Mouse (Mus musculus): ENCODE data around the gene Rasgrp3. TPM values are rescaled to one million over a fixed set of nuclear protein-coding genes. Genes with fewer than 3 reads are reported as not detected.
A peak's percentile ranks its signal among the peaks of the same experiment; 100 is the strongest.

Rasgrp3 gene
- total RNA-seq, 2 experiments from 2014 or later: 8.9 to 13.6 TPM

- peak; percentile 16 to 57 for DNase-seq (ENCODE audit: low spot score in 2 of 2)
Observed at GRCm38 (mm10) chr17:75536396-75537049, 100.8 kb downstream of the Rasgrp3 start.

DNA sequence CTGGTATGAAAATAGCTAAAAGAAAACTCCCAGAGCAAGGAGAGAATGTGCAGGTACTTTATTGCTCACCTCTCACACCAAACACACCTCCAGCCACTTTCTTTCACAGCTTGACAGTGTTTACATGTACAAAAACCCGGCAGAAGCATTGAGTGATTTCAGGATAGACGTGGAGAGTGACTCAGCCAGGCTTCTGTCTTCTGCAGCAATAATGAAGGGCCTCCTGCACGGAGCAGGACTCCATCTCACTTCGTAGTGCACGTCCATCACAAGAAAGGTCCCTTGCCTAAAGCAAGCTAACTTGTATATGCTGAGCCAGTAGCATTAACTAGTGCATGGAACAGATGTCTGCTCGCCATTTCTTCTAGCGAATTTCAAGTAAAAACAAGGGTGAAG, 101.4 kb downstream of the Rasgrp3 start:
- no peak for DNase-seq (ENCODE audit: low spot score in 2 of 2)

- no peak for DNase-seq (ENCODE audit: low spot score in 2 of 2)
Observed at GRCm38 (mm10) chr17:75538431-75538830, 102.7 kb downstream of the Rasgrp3 start.

- DNase-seq (ENCODE audit: low spot score in 2 of 2): no peak
Observed at GRCm38 (mm10) chr17:75539130-75539529, 103.4 kb downstream of the Rasgrp3 start.

DNA sequence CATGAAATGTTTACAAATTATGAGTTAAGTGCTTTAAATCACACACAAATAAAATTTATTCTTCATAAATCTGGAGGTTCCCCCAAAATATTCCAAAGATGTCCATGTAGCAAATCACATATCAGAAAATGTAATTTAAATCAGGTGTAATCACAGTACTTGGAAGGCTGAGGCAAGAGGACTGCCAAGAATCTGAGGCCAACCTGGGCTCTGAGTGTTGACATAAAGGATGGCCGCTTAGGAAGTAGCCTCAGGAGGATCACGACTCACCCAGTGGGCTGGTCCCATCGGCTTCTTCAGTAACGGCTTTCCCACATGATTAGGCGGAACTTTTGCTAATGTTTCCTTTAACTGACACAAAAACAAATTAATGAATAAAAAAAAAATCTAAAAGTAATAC, 104.1 kb downstream of the Rasgrp3 start:
- no peak for DNase-seq (ENCODE audit: low spot score in 2 of 2)

DNA sequence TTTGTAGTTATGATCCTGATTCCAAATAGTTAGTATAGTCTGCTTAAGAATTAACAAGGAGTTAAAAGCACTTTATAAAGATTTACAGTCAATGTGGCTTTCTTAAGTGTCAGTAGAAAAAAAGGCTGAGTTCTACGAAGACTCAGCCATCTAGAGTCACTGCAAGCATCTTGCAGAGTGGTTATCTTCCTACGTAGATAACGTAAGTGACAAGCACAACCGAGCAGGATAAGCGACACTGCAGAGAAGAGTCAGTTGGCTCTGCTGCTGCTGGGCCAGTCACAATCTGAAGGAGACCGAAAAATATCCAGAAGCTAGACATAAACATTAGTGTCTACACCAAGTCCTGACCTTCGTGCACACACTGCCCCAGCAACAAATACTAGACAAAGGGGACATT, 107.7 kb downstream of the Rasgrp3 start:
- no peak for DNase-seq (ENCODE audit: low spot score in 2 of 2)

DNA sequence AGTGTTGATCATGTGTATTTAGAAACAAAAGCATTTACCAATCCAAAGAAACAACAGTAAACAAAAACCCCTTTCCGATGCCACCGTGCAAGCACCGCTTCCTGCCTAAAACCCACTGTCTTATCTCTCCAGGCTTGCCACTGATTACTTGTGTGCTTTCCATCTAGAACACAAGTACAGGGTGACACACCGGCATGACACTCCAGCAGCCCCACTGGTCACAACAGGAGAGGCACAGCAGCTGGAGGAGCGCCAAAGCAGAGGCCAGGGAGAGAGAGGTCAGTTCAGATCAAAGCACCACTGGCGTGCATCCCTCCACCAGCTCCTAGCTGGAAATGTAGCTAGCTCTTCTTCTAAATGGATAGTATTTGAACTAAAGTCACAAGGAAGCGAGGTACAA, 108.6 kb downstream of the Rasgrp3 start:
- DNase-seq (ENCODE audit: low spot score in 2 of 2): no peak

DNA sequence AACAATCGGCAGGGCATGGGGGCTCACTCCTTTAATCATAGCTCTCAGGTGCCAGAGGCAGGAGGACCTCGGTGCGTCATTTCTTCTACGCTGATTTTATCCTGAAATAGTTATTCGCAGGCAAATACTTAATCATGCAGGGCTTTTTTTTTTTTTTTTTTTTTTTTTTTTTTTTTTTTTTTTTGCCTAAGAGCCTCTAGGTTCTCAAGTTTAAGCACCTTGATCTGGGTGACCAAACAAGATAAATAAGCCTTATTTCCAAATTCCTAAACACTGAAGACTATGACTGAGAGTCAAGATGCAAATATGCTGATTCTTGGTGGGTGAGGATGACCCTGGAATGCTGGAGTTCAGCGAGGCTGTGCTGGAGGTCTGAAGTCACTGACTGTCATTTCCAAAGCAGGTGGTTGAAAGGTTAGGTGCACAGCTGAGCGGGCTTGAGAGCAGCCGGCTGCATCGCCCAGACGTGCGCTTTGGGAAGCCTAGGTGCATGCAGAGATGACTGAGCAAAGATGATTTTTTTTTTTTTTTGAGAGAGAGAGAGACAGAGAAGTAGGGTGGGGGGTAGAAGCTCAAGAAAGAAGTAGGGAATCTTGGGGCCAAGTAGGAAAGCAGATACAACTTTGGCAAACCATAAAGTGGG, 115.2 kb downstream of the Rasgrp3 start:
- no peak for DNase-seq (ENCODE audit: low spot score in 2 of 2)

GRCm38 (mm10) chr17:75551512-75552400, 116.1 kb downstream of the Rasgrp3 start, which contains the start of gene Fam98a:
Gene Fam98a, minus strand, starts transcription at chr17:75551946.
- peak; percentile 97 to 98 for DNase-seq (ENCODE audit: low spot score in 2 of 2)

DNA sequence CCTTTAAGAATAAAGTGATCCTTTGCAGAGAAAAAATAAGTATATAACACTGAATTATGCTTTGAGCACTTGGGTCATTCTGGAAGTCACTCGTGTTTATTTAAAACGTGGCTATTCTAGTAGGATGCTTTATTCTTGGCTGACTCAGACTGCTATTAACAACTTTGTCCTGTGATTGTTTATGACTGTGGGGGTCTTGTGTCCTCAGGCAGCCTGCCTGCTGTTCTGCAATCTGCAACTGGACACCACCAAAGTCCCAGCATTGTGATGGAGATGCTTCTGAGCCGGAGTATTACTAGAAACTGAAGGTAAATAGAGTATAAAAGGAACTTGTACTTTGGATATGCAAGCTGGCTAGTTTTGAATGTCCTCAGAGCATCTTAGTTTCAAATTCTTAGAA, 121.3 kb downstream of the Rasgrp3 start:
- no peak for DNase-seq (ENCODE audit: low spot score in 2 of 2)

- no peak for DNase-seq (ENCODE audit: low spot score in 2 of 2)
Observed at GRCm38 (mm10) chr17:75558041-75558440, 122.3 kb downstream of the Rasgrp3 start.

DNA sequence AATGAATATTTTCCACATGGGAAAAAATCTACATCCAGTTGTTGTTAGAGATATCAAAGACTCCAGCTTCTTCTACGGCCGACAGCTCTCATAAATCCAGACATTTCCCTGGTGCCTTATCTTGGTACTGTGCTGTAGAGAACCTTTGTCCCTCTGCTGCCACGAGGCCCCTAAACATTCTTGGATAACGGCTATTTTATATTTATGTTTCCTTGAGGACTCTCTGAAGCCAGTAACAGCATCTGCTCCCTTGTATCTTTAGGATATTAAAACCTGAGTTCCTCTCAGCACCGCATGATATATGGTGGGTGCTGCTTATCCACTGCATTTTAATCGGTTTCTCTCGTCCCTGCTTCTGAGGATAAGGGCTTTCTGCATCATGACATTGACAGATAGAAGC, 139.9 kb downstream of the Rasgrp3 start:
- DNase-seq (ENCODE audit: low spot score in 2 of 2): no peak

Other genes starting within 250 kb of the Rasgrp3 start
- 10 to 100 TPM; 36.0 to 42.4 TPM for gene Fam98a, start 116.0 kb downstream of the Rasgrp3 start, total RNA-seq (2021)